Mouse (Mus musculus): ENCODE results near the gene Fgfr2.

Fgfr2 gene

DNA sequence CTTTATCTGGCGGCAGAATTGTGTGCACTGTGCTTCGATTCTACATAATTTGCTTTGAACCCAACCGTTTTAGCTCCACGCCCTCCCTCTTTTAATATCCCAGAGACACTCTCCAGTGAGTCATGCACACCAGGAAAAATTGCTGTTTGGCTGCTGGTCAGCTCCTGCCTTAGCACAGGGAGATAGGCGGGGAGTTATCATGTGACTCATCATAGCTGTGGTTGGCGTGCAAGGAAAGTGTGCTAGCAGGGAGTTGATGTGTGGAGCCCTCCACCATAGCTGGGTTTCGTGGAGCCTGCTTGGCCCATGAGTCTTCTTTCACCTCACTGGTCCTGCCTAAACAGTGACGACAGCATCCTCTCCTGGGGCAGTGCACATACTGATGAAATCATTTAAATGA, 2315.4 kb downstream of the Fgfr2 start:
- in situ Hi-C loops (cut with MboI, MseI) = no loop called here

DNA sequence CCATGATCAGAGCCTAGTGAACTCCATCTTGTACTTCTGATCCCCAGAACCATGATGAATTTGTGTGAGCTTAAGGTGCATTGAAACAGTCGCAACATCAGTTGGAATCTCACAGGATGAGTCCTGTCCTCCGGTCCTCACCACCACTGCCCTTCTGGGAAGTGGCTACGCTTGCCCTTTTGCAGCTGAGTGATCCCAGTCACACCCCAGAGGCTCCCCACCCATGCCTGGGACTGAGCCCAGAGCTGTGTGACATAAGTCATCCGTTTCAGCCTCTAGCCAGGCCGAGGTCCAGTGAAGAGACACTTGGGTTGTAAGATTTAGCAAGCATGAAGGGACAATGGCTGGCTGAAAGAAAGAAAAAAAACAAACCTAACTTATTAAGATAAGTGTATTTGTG, 2318.2 kb downstream of the Fgfr2 start:
- in situ Hi-C loops (cut with MboI, MseI) = no loop called here

DNA sequence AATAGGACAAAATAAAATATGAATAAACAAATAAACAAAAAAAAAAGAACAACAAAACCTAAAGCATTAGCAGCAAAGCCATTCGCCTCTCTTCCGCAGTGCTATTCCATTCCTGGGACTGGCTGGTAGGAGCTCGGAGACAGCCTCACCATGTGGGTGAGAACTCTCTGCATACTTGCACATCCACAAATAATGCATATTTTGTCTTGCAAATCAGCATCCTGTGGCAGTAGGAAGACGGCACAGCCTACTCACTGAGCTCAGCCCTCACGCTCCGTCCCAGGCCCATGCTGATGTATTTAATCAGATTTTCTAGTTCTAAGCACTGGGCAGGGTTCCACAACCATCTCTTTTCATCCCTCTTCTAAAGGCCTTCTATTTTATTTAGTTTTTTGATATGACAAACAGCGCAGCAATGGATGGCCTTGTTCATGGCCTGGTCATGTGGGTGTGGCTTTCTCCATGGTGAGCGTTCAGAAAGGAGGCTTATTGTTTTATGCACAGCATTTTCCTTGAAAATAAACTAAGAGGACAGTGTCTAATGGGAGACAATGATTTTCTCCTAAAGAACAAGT, 2319.8 kb downstream of the Fgfr2 start:
- in situ Hi-C loops (cut with MboI, MseI) = no loop called here

DNA sequence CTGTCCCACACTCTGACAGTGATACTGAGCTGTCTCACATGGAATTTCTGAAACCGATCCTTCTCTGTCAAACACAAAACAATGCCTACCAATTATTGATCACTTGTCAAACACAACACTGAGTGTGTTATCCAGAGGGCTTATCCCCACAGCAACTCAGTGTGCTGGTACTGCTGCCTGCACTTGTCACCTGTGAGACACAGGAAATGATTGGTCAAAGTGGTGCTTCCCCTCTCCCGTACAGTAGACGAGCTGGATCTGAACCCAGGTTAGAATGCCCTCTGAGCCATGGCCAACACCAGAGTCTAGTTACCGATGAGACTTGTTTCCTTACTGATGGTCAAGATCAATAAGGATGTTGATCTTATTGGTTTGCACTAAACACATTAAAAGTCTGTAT, 2321.3 kb downstream of the Fgfr2 start:
- in situ Hi-C loops (cut with MboI, MseI) = no loop called here

DNA sequence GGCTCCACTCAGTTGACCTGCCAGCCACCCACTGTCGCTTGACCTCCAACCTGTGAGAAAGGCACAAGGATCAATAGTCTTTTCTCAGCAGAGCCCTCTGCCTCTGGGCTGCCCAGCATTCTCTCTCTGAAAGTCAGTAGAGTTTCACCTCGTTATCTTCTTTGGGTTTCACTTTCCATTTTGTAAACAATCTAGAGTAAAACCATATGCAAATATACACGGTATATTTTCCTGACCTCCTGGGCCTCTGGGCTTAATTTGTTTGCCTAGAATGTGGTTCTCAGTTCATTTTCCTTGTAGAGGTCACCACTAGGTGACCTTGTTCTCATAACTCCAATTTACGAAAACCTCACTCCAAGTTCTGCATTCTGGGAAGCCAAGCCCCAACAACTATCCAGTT, 2322.5 kb downstream of the Fgfr2 start:
- in situ Hi-C loops (cut with MboI, MseI) = no loop called here

DNA sequence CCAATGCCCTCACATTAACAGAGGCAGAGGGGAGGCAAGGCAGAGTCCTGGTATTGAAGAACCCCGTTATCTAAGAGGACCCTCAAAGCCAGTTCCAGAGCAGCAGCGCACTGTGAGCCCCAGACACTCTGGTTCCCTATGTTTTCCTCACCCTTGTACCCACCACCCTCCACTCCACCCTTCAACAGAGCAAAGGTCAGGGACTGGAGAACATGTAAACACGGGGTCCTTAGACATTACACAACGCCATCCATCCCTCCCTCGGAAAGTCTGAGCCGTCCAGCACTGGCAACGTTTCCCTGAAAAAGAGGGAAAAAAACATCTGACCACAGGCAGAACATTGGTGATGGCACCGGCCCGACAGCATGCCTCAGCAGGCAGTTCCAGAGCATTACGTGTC, 2323.7 kb downstream of the Fgfr2 start:
- in situ Hi-C loops (cut with MboI, MseI) = no loop called here

DNA sequence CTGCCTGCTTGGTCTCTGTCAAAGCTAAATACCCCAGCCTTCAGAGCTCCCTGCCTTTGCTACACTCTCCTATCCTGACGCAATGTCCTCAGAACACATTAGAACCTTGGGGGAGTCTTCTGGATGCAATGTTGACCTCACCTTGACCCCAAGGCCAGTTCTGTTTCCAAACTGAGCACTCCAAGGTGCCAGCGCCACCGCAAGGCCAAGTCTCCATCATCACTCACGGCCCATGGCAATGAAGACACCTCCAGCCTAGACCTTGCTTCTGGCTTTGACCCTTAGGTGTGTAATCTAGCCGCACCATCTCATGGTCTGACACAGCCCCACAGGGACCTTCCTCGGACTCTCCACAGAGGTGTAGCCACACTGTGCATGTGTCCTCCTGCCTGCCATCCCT, 2325.6 kb downstream of the Fgfr2 start:
- in situ Hi-C loops (cut with MboI, MseI) = no loop called here

DNA sequence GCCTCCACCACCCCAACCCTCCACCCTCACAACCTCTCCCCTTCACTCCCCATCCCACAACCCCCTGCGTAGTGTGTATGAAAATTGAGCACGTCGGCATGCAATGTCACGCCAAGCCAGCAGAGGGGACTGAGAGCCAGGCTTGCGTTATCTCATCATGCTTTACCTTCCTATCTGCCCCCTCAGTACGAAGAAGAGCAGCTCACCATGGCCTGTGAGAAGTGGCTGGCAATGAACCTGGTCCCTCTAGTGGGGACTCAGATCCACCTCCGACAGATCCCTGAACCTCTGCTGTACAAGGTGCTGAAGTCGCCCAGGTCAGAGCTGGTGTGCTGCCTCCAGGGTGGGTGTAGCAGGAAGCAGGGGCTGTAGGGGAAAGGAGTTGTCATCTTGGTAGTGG, 2326.4 kb downstream of the Fgfr2 start:
- in situ Hi-C loops (cut with MboI, MseI) = no loop called here

DNA sequence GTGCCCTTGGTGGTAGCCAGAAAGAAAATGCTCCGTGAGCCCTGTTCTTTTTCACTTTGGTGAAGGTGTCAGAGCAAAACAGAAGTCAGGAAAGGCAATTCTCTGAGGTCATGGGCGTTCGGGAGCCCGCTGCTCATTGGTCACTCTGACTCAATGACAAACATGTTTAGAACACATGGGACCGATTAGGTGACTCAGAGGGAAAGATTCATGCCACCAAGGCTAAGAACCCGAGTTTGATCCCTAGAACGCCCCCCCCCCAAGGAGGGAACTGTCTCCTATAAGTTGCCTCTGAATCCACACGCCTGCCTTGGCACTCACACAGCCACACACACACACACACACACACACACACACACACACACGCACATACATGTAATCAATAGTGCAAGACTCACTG, 2329.5 kb downstream of the Fgfr2 start:
- in situ Hi-C loops (cut with MboI, MseI) = no loop called here

DNA sequence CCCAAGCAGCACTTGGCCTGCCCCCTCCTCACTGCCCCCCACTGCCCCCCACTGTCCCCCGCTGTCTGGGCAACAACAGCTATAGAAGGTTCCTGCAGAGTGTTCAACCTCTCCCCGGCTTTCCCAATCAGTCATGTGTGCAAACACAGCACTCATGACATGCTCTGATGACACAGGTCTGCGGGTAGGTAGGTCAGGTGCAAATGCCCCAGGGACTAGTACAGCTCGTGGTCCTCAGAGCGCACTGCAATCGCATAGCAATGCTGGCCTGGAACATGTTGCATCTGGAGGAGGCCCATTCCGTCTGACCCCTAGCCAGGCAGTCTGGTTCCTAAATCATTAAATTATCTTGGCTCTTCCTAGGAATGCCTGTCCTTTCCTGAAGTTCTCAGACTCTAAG, 2333.7 kb downstream of the Fgfr2 start:
- in situ Hi-C loops (cut with MboI, MseI) = loop anchor here (10.0 kb wide), 1 partner anchor 255 kb away; no protein-coding TSS in a partner anchor

DNA sequence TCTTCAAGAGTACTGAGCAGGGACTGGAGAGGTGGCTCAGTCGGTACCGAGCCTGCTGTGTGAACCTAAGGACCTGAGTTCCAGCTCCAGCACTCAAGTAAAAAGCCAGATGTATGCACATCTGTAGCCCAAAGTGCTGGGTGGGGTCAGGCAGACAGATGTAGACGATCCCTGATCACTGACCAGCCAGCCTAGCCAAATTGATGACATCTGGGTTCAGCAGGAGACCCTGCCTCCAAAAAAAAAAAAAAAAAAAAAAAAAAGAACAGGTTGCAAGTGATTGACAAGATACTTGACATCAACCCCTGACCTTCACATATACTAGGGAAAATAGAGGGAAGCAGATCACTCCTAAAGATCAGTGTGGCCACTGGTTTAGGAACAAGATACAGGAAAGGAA, 2334.2 kb downstream of the Fgfr2 start:
- in situ Hi-C loops (cut with MboI, MseI) = loop anchor here (10.0 kb wide), 1 partner anchor 256 kb away; no protein-coding TSS in a partner anchor

DNA sequence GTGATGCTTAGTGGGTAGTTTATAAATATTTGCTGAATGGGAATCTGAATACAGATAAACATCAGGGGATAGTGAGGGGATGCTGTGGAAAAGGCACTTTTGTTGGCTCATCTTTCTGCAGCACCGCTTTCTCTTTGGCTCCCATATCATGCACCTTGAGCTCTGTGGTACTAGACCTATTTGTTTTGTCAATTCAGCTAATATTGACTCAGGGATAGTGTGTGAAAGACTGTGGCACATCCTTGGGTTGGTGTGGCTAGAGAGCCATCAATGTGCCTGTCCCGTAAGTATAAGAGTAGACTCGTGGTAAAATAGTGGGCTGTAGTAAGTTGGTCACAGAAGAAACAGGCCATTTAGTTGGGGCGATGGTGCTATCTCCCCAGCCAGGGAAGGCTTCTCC, 2335.6 kb downstream of the Fgfr2 start:
- in situ Hi-C loops (cut with MboI, MseI) = loop anchor here (10.0 kb wide), 1 partner anchor 257 kb away; no protein-coding TSS in a partner anchor

DNA sequence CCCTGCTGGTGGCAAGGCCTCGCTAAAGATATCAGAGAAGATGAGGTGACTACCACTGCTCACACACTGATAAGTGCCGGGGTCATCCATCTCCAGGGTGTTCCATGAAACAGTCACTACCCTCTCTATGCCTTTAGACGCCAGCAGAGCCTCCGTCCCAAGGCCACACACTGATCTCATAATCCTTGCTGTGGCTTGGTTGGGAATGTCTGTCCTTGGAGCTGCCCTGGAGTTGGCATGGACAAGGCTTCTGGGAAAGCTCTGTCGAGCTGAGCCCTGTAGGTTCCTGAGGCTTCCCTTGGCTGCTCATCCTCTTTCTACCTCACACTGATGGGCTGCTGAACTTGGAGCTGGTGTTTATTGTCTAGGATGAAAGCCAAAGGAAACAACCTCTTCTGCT, 2336.4 kb downstream of the Fgfr2 start:
- in situ Hi-C loops (cut with MboI, MseI) = loop anchor here (10.0 kb wide), 1 partner anchor 258 kb away; no protein-coding TSS in a partner anchor

DNA sequence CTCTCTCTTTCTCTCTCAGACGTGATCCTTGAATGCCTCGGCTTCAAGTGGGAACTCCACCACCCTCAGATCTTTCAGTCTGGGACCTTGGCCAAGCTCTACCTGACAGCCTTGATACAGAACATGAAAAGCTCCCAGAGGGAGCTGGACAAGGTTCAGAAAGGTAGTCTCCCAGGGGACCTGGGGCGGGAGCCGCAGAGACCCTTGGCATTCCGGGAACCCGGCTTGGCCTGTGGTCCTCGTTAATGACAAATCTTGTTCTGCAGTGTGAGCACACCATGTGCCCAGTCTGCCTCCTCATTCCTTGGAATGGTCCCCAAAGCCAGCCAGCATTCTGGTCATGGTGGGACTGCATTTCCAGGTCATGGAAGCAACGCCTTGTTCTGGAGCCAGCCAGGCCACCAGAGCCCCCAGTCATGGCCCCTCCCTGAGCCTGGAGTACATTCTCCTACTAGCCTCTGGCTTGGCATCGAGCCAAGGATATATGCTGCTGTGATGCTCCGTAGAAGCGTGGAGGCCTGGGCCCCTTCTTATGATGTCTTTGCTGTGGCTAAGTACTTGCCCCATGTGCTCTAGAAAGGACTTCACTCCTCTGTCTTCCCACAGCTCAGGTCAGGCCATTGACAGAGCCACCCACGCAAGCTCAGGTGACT, 2337.1 kb downstream of the Fgfr2 start:
- in situ Hi-C loops (cut with MboI, MseI) = loop anchor here (10.0 kb wide), 1 partner anchor 259 kb away; no protein-coding TSS in a partner anchor

DNA sequence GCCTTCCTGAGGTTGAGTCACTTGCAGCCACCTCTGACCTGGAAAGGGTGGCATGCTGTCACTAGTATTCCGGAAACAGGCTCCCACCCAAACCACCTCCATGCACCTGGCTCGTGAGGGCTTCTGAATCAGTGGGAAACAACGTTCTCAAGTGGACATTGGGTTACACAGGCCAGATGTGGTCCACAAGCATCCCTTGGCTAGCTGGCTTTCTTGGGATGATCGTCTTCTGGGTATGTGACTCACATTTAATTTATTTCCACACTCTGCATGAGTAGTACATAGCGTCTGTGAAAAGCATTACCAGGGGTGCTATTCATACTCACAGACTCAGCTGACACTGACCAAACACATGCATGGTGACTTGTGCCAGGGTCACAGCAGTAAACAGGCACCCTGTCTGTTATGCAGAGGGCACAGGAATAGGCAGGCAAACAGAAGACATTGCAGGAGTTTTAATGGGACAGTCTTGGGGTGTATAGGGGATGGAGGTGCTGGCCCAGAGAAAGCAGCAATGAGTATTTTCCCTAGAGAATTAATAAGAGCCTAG, 2340.6 kb downstream of the Fgfr2 start:
- in situ Hi-C loops (cut with MboI, MseI) = loop anchor here (10.0 kb wide), 1 partner anchor 262 kb away; no protein-coding TSS in a partner anchor

DNA sequence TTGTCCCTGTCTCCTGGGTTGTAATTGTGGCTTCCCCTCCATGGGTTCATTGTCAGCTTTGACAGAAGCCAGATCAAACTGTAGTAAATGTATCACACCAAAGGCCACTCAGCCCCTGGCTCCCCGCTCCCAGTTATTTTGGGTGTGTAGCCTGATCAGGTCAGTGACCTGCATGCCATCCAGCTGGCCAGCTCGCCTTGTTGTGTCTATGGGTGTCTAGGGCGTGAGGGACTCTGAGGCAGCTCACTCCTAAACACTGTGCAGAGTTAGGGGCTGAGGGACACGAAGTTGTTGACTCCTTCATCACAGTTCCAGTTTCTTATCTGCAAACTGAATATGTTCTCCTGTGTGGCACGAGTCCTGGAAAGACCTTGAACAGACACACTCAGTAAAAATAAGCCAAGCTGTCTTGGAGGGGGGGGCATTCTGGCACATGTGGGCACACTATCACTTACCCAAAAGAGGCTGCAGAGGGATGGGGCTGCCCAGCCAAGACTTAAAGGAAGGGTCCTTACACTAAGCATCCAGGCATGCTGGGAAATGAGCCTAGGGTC, 2342.2 kb downstream of the Fgfr2 start:
- in situ Hi-C loops (cut with MboI, MseI) = loop anchor here (10.0 kb wide), 1 partner anchor 264 kb away; no protein-coding TSS in a partner anchor

DNA sequence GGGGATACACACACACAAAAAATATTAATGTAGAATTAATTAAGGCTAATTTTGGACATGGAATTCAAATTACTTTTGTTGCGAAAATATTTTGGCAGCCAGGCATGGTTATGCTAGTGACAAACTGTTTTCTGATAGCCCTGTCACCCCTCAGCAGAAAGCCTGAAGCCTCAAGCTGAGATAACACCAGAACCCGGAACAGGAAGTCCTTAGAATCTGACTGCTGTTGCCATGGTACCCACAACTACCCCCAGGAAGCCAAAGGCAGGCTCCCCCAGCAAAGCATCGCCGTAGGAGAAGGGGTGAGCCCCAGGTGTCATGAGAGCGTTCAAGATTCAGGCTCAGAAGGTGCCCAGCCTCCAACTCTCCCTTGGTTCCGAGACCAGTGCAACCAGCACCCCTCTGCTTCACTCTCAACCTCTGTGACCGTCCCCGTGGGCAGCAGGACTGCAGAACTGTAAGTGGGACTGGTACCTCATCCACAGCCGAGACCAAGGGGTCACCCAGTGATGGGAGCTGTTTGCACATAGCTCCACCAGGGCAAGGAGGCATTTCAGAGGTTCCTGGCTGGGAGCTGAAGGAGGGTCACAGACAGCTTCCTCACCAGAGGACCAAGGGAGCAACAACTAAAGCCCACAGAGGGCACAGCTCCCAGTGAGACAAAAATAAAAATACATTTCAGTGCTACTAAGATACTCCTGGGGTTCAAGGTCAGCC, 2349.1 kb downstream of the Fgfr2 start, which contains the start of gene Btbd16:
Gene Btbd16 (plus strand): TSS at position 156 of the 717 bp plus-strand sequence.
- in situ Hi-C loops (cut with MboI, MseI) = loop anchor here (5.0 kb wide), 1 partner anchor 48 kb away; no protein-coding TSS in a partner anchor

DNA sequence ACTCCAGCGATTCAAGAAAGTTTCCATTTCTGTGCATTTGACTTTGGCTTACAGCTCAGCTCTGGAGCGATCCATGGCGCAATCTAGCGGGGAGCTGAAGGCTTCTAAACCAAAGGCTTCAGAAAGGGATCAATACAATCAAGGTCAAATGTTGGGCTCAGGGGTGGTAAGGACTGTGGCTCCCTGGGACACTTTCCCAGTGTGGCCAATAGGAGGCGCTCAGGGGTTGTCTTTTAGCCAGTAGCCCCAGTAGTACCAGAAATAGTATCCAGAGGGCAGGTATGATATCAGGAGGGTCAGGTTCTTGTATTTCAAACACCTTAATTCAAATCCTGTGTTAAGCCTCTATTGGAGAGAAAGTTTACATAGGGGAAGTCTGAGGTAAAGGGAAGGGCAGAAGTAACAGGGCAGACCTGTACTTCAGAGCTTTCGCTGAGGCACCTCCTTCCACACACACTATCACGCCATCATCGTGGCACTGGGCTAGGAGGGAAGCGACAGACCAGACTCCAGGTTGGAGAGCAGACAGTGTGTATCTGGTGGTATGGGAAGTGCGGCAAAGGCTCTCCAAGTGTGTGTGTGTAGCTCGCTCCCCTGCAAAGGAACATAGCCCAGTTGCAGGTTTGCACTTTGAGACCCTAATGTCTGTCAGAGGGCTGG, 2349.8 kb downstream of the Fgfr2 start:
- in situ Hi-C loops (cut with MboI, MseI) = loop anchor here (5.0 kb wide), 1 partner anchor 49 kb away; no protein-coding TSS in a partner anchor

DNA sequence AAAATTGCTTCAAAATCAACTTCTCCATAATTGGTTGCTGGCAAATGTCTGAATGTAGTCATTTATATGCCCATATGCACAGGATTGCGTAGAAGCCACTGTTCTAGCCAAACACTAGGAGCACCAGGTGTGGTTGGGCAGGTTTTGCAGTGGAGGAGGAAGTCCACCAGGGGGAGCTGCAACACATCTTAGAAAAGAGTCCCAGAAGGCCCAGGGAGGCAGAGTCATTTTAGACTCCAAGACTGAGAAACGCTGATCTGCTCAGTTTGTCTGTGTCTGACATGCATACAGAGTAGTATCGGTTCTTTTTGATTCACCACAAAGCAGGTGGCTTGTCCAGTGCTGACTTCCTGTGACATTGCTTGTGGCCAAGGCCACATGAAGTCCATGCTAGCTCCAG, 2352.4 kb downstream of the Fgfr2 start:
- in situ Hi-C loops (cut with MboI, MseI) = loop anchor here (5.0 kb wide), 1 partner anchor 52 kb away; no protein-coding TSS in a partner anchor

DNA sequence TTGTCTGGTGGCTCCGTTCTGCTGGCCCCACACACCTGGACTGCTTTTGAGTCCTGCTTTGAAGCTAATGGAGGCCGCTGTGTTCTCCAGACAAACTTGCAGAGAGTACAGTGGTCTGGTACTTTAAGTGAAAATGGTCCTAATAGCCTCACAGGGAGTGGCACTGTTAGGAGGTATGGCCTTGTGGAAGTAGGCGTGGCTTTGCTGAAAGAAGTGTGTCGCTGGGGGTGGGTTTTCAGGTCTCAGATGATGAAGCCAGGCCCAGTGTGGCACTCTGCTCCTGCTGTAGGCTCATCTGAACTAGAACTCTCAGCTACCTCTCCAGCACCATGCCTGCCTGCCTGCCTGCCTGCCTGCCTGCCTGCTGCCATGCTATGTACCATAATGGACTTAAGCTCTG, 2355.0 kb downstream of the Fgfr2 start:
- in situ Hi-C loops (cut with MboI, MseI) = no loop called here
